Mouse (Mus musculus) kidney, adult 9 months (tissue): ENCODE measurements at regions not wholly inside any gene's neighbourhood (a gene's known extent, or its start where the extent isn't known, plus 50 kb on each side); places are given as distances from the start of the nearest gene placed in this dataset.

Experiments
- DNase-seq: peaks from one replicate; pipeline ENCODE4 v3.0.0; 2022

GRCm38 (mm10) chr1:149556381-149556780 lies 404.7 kb downstream of the Pla2g4a start:
- peak; percentile 3 for DNase-seq

GRCm38 (mm10) chr1:149555355-149556007 lies 405.6 kb downstream of the Pla2g4a start:
- no peak for DNase-seq

GRCm38 (mm10) chr1:149546076-149546475 lies 415.0 kb downstream of the Pla2g4a start:
- DNase-seq, result no peak

- no peak for DNase-seq
Observed at GRCm38 (mm10) chr1:149541386-149541785, 419.7 kb downstream of the Pla2g4a start.

- no peak for DNase-seq
Observed at GRCm38 (mm10) chr1:149533651-149534050, 427.4 kb downstream of the Pla2g4a start.
